Mouse (Mus musculus): ENCODE data around the gene Cecr2. TPM values are rescaled to one million over a fixed set of nuclear protein-coding genes. Genes with fewer than 3 reads are reported as not detected.

Cecr2 gene
- polyA plus RNA-seq, 1 experiment from 2014 or later = 15.7 TPM

DNA sequence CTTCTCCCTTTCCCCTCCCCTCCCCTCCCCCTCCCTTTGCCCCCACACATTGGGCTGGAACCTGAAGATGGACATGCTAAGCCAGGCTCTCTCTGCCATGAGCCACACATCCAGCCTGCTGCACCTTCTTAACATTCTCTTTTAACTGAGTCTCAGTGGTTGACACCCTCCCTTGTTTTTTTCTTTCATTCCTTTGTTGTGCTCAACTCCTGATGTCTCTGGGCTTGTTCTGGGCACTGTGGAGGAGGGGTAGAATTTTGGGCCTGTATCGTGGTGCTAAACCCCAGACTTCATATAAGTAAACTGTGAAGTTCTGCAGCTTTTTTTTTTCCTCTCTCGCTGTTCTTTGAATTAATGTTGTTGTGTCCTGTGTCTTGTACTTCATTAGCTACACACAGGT lies 9.8 kb downstream of the Cecr2 start:
- Histone ChIP-seq H3K36me3 (no peaks in the 10 kb centered on the region), H3K27me3 (no peaks in the 10 kb centered on the region), H3K4me3 (no peak overlapping the region), H3K4me1 (no peaks in the 10 kb centered on the region), H3K9ac (no peak overlapping the region), H3K4me2 (replicated peaks) (no peak overlapping the region), H3K27ac (no peak overlapping the region), H3K9me3 (replicated peaks) (no peaks in the 10 kb centered on the region)
- ATAC-seq (ENCODE audit: low FRiP score) = no peak
- WGBS = 51% methylated on average over 2 of the region's 2 CpGs

DNA sequence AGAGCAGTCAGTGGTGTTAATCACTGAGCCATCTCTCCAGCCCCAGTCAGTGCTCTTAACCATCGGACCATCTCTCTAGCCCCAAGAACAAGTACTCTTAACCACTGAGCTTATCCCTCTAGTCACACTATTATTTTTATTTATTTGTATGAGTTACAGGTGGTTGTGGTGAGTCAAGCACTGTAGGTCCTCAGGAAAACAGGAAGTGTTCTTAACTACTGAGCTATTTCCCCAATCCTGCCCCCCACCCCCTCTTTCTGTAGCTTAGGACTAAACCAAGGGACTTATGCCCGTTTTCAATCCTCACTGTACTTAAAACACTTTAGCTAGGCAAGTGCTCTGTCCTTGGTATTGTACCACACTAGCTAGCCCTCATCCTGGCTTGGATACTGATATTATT lies 17.2 kb downstream of the Cecr2 start:
- Histone ChIP-seq H3K4me3 (no peak overlapping the region), H3K27me3 (no peaks in the 10 kb centered on the region), H3K4me1 (no peaks in the 10 kb centered on the region), H3K4me2 (replicated peaks) (no peak overlapping the region), H3K27ac (no peak overlapping the region), H3K36me3 (no peaks in the 10 kb centered on the region), H3K9ac (no peak overlapping the region), H3K9me3 (replicated peaks) (no peaks in the 10 kb centered on the region)
- WGBS = 90% methylated on average over 2 of the region's 2 CpGs
- ATAC-seq (ENCODE audit: low FRiP score) = no peak

DNA sequence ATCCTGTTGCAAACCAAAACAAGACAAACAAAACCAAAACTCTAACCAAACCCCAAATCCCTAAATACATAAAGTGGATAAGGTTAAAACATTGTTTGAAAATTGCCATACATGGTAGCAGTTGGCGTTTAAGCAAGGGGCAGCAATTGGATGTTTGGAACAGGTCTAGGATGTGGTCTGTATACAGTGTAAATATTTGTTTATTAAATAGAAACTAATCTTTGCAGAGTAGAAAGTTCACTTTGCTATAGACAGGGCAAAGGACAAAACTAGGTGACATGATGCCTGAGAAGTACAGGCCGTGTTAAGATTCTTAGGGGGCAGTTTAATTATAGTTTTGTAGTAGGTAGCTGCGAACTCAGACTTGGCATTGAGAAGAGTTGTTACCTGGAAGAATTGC lies 18.6 kb downstream of the Cecr2 start:
- no peak overlapping the region for H3K4me2 ChIP-seq (replicated peaks)
- no peak overlapping the region for H3K9ac ChIP-seq
- H3K36me3 ChIP-seq = no peaks in the 10 kb centered on the region
- H3K4me3 ChIP-seq = no peak overlapping the region
- no peak overlapping the region for H3K27ac ChIP-seq
- no peaks in the 10 kb centered on the region for H3K27me3 ChIP-seq
- H3K9me3 ChIP-seq (replicated peaks) = no peaks in the 10 kb centered on the region
- no peaks in the 10 kb centered on the region for H3K4me1 ChIP-seq
- WGBS = 95% methylated on average over 3 of the region's 3 CpGs
- ATAC-seq (ENCODE audit: low FRiP score) = no peak

- no peaks in the 10 kb centered on the region for H3K27me3 ChIP-seq
- H3K9ac ChIP-seq = no peak overlapping the region
- WGBS = 95% methylated on average over 5 of the region's 5 CpGs
- no peak overlapping the region for H3K4me2 ChIP-seq (replicated peaks)
- no peaks in the 10 kb centered on the region for H3K36me3 ChIP-seq
- ATAC-seq (ENCODE audit: low FRiP score) = no peak
- no peaks in the 10 kb centered on the region for H3K4me1 ChIP-seq
- no peak overlapping the region for H3K27ac ChIP-seq
- H3K9me3 ChIP-seq (replicated peaks) = no peaks in the 10 kb centered on the region
- no peak overlapping the region for H3K4me3 ChIP-seq
These were observed 20.9 kb downstream of the Cecr2 start for GRCm38 (mm10) chr6:120686872-120687650.

GRCm38 (mm10) chr6:120700221-120700620 lies 34.1 kb downstream of the Cecr2 start:
- no peaks in the 10 kb centered on the region for H3K9me3 ChIP-seq (replicated peaks)
- no peaks in the 10 kb centered on the region for H3K36me3 ChIP-seq
- H3K27me3 ChIP-seq = no peaks in the 10 kb centered on the region
- no peak overlapping the region for H3K4me2 ChIP-seq (replicated peaks)
- ATAC-seq (ENCODE audit: low FRiP score) = no peak
- H3K9ac ChIP-seq = no peak overlapping the region
- 11% methylated on average over 4 of the region's 4 CpGs for whole genome bisulfite sequencing
- no peak overlapping the region for H3K4me3 ChIP-seq
- no peak overlapping the region for H3K27ac ChIP-seq
- peaks cover 5% of the 10 kb centered on the region; the same call in 1 of the 2 replicates for H3K4me1 ChIP-seq

DNA sequence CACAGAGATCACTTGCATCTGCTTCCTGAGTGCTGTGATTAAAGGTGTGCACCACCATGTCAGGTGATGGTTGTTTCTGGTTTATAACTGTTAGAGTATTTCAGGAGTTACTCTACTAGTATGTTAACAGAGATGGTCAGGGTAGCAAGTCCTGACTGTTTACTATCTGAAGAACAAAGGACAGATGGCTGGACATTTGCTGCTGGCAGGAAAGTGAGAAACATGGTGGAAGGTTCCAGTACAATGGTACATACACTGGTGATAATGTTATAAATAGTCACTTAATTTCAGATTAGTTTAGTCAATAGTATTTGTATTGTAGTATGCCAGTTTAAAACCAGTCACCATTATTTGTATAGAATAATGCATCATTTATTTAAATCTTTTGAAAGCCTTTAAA lies 38.2 kb downstream of the Cecr2 start:
- no peaks in the 10 kb centered on the region for H3K9me3 ChIP-seq (replicated peaks)
- no peak overlapping the region for H3K4me3 ChIP-seq
- H3K4me1 ChIP-seq = peaks cover 5% of the 10 kb centered on the region; the same call in 1 of the 2 replicates
- no peaks in the 10 kb centered on the region for H3K36me3 ChIP-seq
- no peak overlapping the region for H3K27ac ChIP-seq
- H3K9ac ChIP-seq = no peak overlapping the region
- no peak for ATAC-seq (ENCODE audit: low FRiP score)
- H3K27me3 ChIP-seq = no peaks in the 10 kb centered on the region
- no peak overlapping the region for H3K4me2 ChIP-seq (replicated peaks)

GRCm38 (mm10) chr6:120708759-120709158 lies 42.6 kb downstream of the Cecr2 start:
- no peak overlapping the region for H3K27ac ChIP-seq
- no peak overlapping the region for H3K9ac ChIP-seq
- WGBS = 39% methylated on average over 1 of the region's 1 CpGs
- ATAC-seq (ENCODE audit: low FRiP score) = no peak
- H3K4me1 ChIP-seq = peaks cover 2% of the 10 kb centered on the region; the same call in 1 of the 2 replicates
- H3K27me3 ChIP-seq = no peaks in the 10 kb centered on the region
- H3K4me2 ChIP-seq (replicated peaks) = no peak overlapping the region
- no peaks in the 10 kb centered on the region for H3K9me3 ChIP-seq (replicated peaks)
- H3K4me3 ChIP-seq = no peak overlapping the region
- no peaks in the 10 kb centered on the region for H3K36me3 ChIP-seq

DNA sequence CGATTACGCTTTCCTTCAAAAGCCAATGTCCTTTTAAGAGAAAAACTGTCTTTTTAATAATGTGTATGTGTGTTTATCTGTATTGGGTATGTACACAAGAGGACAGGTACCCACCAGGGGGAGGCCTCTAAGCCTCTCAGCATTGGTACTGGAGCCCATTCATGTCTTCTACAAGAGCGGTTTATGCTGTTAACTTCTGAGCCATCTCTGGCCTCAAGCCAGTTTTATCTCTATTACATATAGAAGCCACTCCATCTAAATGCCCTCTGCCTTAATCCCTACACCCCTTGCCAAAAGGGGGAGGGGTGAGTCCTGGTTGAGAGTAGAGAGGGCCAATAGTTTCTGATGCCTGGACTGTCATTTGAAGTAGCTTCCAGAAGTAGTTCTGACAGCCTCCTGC lies 48.6 kb downstream of the Cecr2 start:
- no peak for ATAC-seq (ENCODE audit: low FRiP score)
- WGBS = 84% methylated on average over 3 of the region's 3 CpGs
- no peak overlapping the region for H3K4me3 ChIP-seq

GRCm38 (mm10) chr6:120715227-120715626 lies 49.1 kb downstream of the Cecr2 start:
- WGBS = 65% methylated on average over 5 of the region's 5 CpGs
- no peaks in the 10 kb centered on the region for H3K9me3 ChIP-seq (replicated peaks)
- peaks cover 24% of the 10 kb centered on the region for H3K4me1 ChIP-seq
- H3K4me3 ChIP-seq = no peak overlapping the region
- H3K36me3 ChIP-seq = no peaks in the 10 kb centered on the region
- no peak overlapping the region for H3K9ac ChIP-seq
- H3K4me2 ChIP-seq (replicated peaks) = no peak overlapping the region
- peak overlapping the region; percentile 57; the same call in 1 of the 2 replicates for H3K27ac ChIP-seq
- no peak for ATAC-seq (ENCODE audit: low FRiP score)
- H3K27me3 ChIP-seq = no peaks in the 10 kb centered on the region

More for the DNA sequence above, 48.6 kb downstream of the Cecr2 start:
- Histone ChIP-seq H3K9me3 (replicated peaks) (no peaks in the 10 kb centered on the region), H3K27ac (peak overlapping the region; percentile 57; the same call in 1 of the 2 replicates), H3K27me3 (no peaks in the 10 kb centered on the region), H3K4me2 (replicated peaks) (no peak overlapping the region), H3K9ac (no peak overlapping the region), H3K4me1 (peaks cover 24% of the 10 kb centered on the region), H3K36me3 (no peaks in the 10 kb centered on the region)

DNA sequence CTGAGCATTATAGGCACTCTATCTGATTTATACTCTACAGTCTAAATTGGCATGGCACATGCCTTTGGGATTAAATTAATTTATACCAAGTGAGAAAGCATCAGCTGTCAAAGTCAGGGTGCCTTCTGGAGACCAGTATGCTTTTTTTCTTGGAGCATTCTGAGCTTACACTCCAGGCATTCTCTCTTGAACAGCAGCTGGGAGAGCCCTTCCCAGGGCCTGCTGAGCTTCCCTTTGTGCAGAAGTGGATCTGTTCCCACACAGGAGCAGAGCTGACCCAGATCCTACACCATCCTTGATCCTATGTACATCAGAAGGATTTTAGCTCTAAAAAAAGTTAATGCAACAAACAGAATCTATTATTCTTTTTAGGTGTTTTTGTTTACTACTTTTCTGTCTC lies 49.7 kb downstream of the Cecr2 start:
- Histone ChIP-seq H3K9ac (no peak overlapping the region), H3K4me1 (peaks cover 24% of the 10 kb centered on the region), H3K9me3 (replicated peaks) (no peaks in the 10 kb centered on the region), H3K27me3 (no peaks in the 10 kb centered on the region), H3K4me2 (replicated peaks) (no peak overlapping the region), H3K27ac (peak overlapping the region; percentile 76), H3K36me3 (no peaks in the 10 kb centered on the region), H3K4me3 (no peak overlapping the region)
- peak; percentile 85 for ATAC-seq (ENCODE audit: low FRiP score)

- peak; percentile 76 for ATAC-seq (ENCODE audit: low FRiP score)
- H3K36me3 ChIP-seq = no peaks in the 10 kb centered on the region
- peaks cover 24% of the 10 kb centered on the region for H3K4me1 ChIP-seq
- H3K4me2 ChIP-seq (replicated peaks) = peak overlapping the region; percentile 19; the same call in 1 of the 2 replicates
- no peaks in the 10 kb centered on the region for H3K9me3 ChIP-seq (replicated peaks)
- no peak overlapping the region for H3K9ac ChIP-seq
- WGBS = 0% methylated on average over 4 of the region's 4 CpGs
- no peaks in the 10 kb centered on the region for H3K27me3 ChIP-seq
- peak overlapping the region; percentile 76 for H3K27ac ChIP-seq
- no peak overlapping the region for H3K4me3 ChIP-seq
These were observed 50.4 kb downstream of the Cecr2 start for GRCm38 (mm10) chr6:120716531-120716984.

DNA sequence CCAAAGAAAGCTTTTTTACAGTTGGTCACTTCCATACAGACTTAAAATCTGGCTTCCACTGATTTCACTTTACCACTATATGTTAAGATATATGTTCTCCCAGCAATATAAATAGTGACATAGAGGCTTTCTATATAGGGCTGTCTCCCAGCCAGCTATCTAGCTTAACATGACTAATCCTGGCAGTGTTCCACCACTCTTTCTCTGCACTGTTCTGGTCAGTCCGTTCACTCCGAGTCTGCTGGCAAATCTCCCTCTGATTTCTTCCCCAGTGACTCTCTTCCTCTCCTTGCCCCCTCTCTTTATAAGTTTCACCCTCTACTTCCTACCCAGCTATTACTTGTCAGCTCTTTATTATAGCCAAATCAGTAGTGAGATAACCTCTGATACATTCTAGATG lies 59.8 kb downstream of the Cecr2 start:
- Histone ChIP-seq H3K27me3 (no peaks in the 10 kb centered on the region), H3K9me3 (replicated peaks) (no peaks in the 10 kb centered on the region), H3K9ac (no peak overlapping the region), H3K4me1 (no peaks in the 10 kb centered on the region), H3K36me3 (0 out of 2 replicates have a peak, but pooled peaks cover 5% of the 10 kb centered on the region), H3K4me2 (replicated peaks) (no peak overlapping the region), H3K4me3 (no peak overlapping the region), H3K27ac (no peak overlapping the region)
- 85% methylated on average over 2 of the region's 2 CpGs for WGBS
- ATAC-seq (ENCODE audit: low FRiP score) = no peak

GRCm38 (mm10) chr6:120736011-120736410 lies 69.8 kb downstream of the Cecr2 start:
- H3K4me2 ChIP-seq (replicated peaks) = no peak overlapping the region
- H3K27me3 ChIP-seq = no peaks in the 10 kb centered on the region
- 86% methylated on average over 3 of the region's 3 CpGs for WGBS
- peak overlapping the region; percentile 57; the same call in 1 of the 2 replicates for H3K27ac ChIP-seq
- 0 out of 2 replicates have a peak overlapping the region, but pooled peaks have one; percentile 5 for H3K9ac ChIP-seq
- no peaks in the 10 kb centered on the region for H3K4me1 ChIP-seq
- peaks cover 19% of the 10 kb centered on the region for H3K36me3 ChIP-seq
- H3K4me3 ChIP-seq = no peak overlapping the region
- no peak for ATAC-seq (ENCODE audit: low FRiP score)
- H3K9me3 ChIP-seq (replicated peaks) = no peaks in the 10 kb centered on the region
